Mouse (Mus musculus) bone marrow, adult 2 months (tissue): ENCODE results near the gene Itgb6.

ENCODE experiments used
- CTCF ChIP-seq: fragments of 200-500 bp; IDR thresholded peaks from 2 replicates; pipeline ENCODE4 v1.5.1; 2011; ENCODE audit warnings: low read length, control low read depth; ENCODE audit not compliant: control insufficient read depth, insufficient read depth
- POLR2A ChIP-seq: fragments of 200-500 bp; IDR thresholded peaks from 2 replicates; pipeline ENCODE4 v1.6.1; 2011; ENCODE audit warnings: low read depth, mild to moderate bottlenecking, control low read depth, low read length, borderline replicate concordance; ENCODE audit not compliant: control insufficient read depth

- no peak for TF ChIP-seq POLR2A
- no peak for TF ChIP-seq CTCF
Measured at GRCm38 (mm10) chr2:60622161-60622560, 100.3 kb downstream of the Itgb6 start.
